Mouse (Mus musculus) forebrain, embryonic 16.5 days (tissue): Measurements from ENCODE around the gene Gpr35. TPM values are rescaled to one million over a fixed set of nuclear protein-coding genes. Genes with fewer than 3 reads are reported as not detected.

ENCODE experiments used
- ATAC-seq: fragments of 200-750 bp; cut with Nextera tagmentation; 2 replicates; pipeline ENCODE4 v1.8.0; 2017; ENCODE audit warnings: mild to moderate bottlenecking, moderate library complexity
- H3K27ac ChIP-seq: fragments of 300-500 bp; sonication (generic); 2 replicates; pipeline ENCODE4 v1.5.1; 2014; ENCODE audit warnings: low read length, control low read depth
- H3K27me3 ChIP-seq: fragments of 300-500 bp; sonication (generic); replicated peaks from 2 replicates; pipeline ENCODE4 v1.6.1; 2014; ENCODE audit warnings: low read length; ENCODE audit not compliant: control insufficient read depth, insufficient read depth
- H3K36me3 ChIP-seq: fragments of 300-500 bp; sonication (generic); 2 replicates; pipeline ENCODE4 v1.6.1; 2014; ENCODE audit not compliant: control insufficient read depth, insufficient read depth
- H3K4me1 ChIP-seq: fragments of 300-500 bp; sonication (generic); replicated peaks from 2 replicates; pipeline ENCODE4 v1.6.1; 2014; ENCODE audit warnings: low read length; ENCODE audit not compliant: control insufficient read depth, insufficient read depth
- H3K4me2 ChIP-seq: fragments of 300-500 bp; sonication (generic); 2 replicates; pipeline ENCODE4 v1.6.1; 2014; ENCODE audit warnings: mild to moderate bottlenecking, low read length, control low read depth
- H3K4me3 ChIP-seq: fragments of 300-500 bp; sonication (generic); replicated peaks from 2 replicates; pipeline ENCODE4 v1.5.1; 2014; ENCODE audit warnings: mild to moderate bottlenecking, low read length, control low read depth
- H3K9ac ChIP-seq: fragments of 300-500 bp; sonication (generic); replicated peaks from 2 replicates; pipeline ENCODE4 v1.6.1; 2014; ENCODE audit warnings: low read depth, low read length, control low read depth
- H3K9me3 ChIP-seq: fragments of 300-500 bp; sonication (generic); 2 replicates; pipeline ENCODE4 v1.6.1; 2016; ENCODE audit warnings: low read length; ENCODE audit not compliant: control insufficient read depth
- WGBS: fragments of 180-500 bp; shearing (Covaris S2); extraction: QIAGEN DNeasy Blood & Tissue Kit; methylation state at CpG from one replicate; pipeline ENCODE4 v1.1.7; 2014; 5-methylcytosine and 5-hydroxymethylcytosine counted together
- polyA plus RNA-seq: library from polyadenylated mRNA; unstranded; fragments of >200 nt; fragmentation: Nextera tagmentation; extraction: Ambion mirVana; gene quantifications from 2 replicates; pipeline ENCODE4 v1.2.1, GENCODE M21; 2015

Gpr35 gene
- polyA plus RNA-seq, 1 experiment from 2014 or later, result 0.35 TPM

GRCm38 (mm10) chr1:92971879-92972795 is 21.5 kb downstream of the Gpr35 start:
- no peak for ATAC-seq
- Histone ChIP-seq H3K4me2 (no peak overlapping the region), H3K9ac (no peak overlapping the region), H3K27ac (no peak overlapping the region), H3K36me3 (no peaks in the 10 kb centered on the region), H3K27me3 (no peaks in the 10 kb centered on the region), H3K4me1 (no peaks in the 10 kb centered on the region), H3K9me3 (no peaks in the 10 kb centered on the region), H3K4me3 (no peak overlapping the region)
- WGBS, result 91% methylated on average over 7 of the region's 7 CpGs

GRCm38 (mm10) chr1:92972854-92973253 is 22.2 kb downstream of the Gpr35 start:
- ATAC-seq, result no peak
- no peak overlapping the region for H3K27ac ChIP-seq
- no peaks in the 10 kb centered on the region for H3K36me3 ChIP-seq
- H3K4me1 ChIP-seq, result no peaks in the 10 kb centered on the region
- no peaks in the 10 kb centered on the region for H3K27me3 ChIP-seq
- no peak overlapping the region for H3K9ac ChIP-seq
- 71% methylated on average over 1 of the region's 1 CpGs for WGBS
- no peak overlapping the region for H3K4me2 ChIP-seq
- no peaks in the 10 kb centered on the region for H3K9me3 ChIP-seq
- H3K4me3 ChIP-seq, result no peak overlapping the region

GRCm38 (mm10) chr1:92976141-92976566 is 25.5 kb downstream of the Gpr35 start:
- H3K9ac ChIP-seq, result no peak overlapping the region
- no peaks in the 10 kb centered on the region for H3K4me1 ChIP-seq
- 73% methylated on average over 6 of the region's 6 CpGs for WGBS
- no peaks in the 10 kb centered on the region for H3K27me3 ChIP-seq
- no peaks in the 10 kb centered on the region for H3K36me3 ChIP-seq
- H3K4me3 ChIP-seq, result no peak overlapping the region
- H3K4me2 ChIP-seq, result no peak overlapping the region
- ATAC-seq, result no peak
- no peaks in the 10 kb centered on the region for H3K9me3 ChIP-seq
- no peak overlapping the region for H3K27ac ChIP-seq

- H3K9me3 ChIP-seq, result no peaks in the 10 kb centered on the region
- no peaks in the 10 kb centered on the region for H3K27me3 ChIP-seq
- no peak for ATAC-seq
- no peak overlapping the region for H3K4me2 ChIP-seq
- no peak overlapping the region for H3K27ac ChIP-seq
- H3K9ac ChIP-seq, result no peak overlapping the region
- H3K36me3 ChIP-seq, result no peaks in the 10 kb centered on the region
- 51% methylated on average over 7 of the region's 7 CpGs for WGBS
- H3K4me3 ChIP-seq, result no peak overlapping the region
- no peaks in the 10 kb centered on the region for H3K4me1 ChIP-seq
These were observed 28.0 kb downstream of the Gpr35 start for GRCm38 (mm10) chr1:92978645-92979044.

- 31% methylated on average over 11 of the region's 11 CpGs for WGBS
- 0 out of 2 replicates have a peak, but pooled peaks have one; percentile 20 for ATAC-seq
- H3K4me1 ChIP-seq, result no peaks in the 10 kb centered on the region
- no peak overlapping the region for H3K27ac ChIP-seq
- no peak overlapping the region for H3K9ac ChIP-seq
- H3K9me3 ChIP-seq, result no peaks in the 10 kb centered on the region
- no peaks in the 10 kb centered on the region for H3K36me3 ChIP-seq
- H3K4me2 ChIP-seq, result no peak overlapping the region
- no peaks in the 10 kb centered on the region for H3K27me3 ChIP-seq
- no peak overlapping the region for H3K4me3 ChIP-seq
These were observed 28.5 kb downstream of the Gpr35 start for GRCm38 (mm10) chr1:92979073-92979602.

GRCm38 (mm10) chr1:92981056-92981845 is 30.6 kb downstream of the Gpr35 start:
- H3K36me3 ChIP-seq, result no peaks in the 10 kb centered on the region
- H3K9me3 ChIP-seq, result no peaks in the 10 kb centered on the region
- no peak overlapping the region for H3K27ac ChIP-seq
- ATAC-seq, result no peak
- no peak overlapping the region for H3K9ac ChIP-seq
- no peaks in the 10 kb centered on the region for H3K27me3 ChIP-seq
- no peak overlapping the region for H3K4me3 ChIP-seq
- H3K4me1 ChIP-seq, result no peaks in the 10 kb centered on the region
- WGBS, result 85% methylated on average over 7 of the region's 7 CpGs
- no peak overlapping the region for H3K4me2 ChIP-seq

GRCm38 (mm10) chr1:92982931-92983605 is 32.4 kb downstream of the Gpr35 start:
- Histone ChIP-seq H3K27ac (no peak overlapping the region), H3K9me3 (no peaks in the 10 kb centered on the region), H3K4me1 (no peaks in the 10 kb centered on the region), H3K27me3 (no peaks in the 10 kb centered on the region), H3K4me3 (no peak overlapping the region), H3K9ac (no peak overlapping the region), H3K36me3 (no peaks in the 10 kb centered on the region), H3K4me2 (no peak overlapping the region)
- no peak for ATAC-seq
- WGBS, result 91% methylated on average over 17 of the region's 17 CpGs

GRCm38 (mm10) chr1:92984999-92985398 is 34.3 kb downstream of the Gpr35 start:
- H3K9me3 ChIP-seq, result no peaks in the 10 kb centered on the region
- H3K36me3 ChIP-seq, result no peaks in the 10 kb centered on the region
- H3K4me3 ChIP-seq, result no peak overlapping the region
- H3K27me3 ChIP-seq, result no peaks in the 10 kb centered on the region
- H3K4me1 ChIP-seq, result no peaks in the 10 kb centered on the region
- H3K9ac ChIP-seq, result no peak overlapping the region
- no peak for ATAC-seq
- H3K27ac ChIP-seq, result no peak overlapping the region
- H3K4me2 ChIP-seq, result no peak overlapping the region
- WGBS, result 88% methylated on average over 5 of the region's 5 CpGs

- 85% methylated on average over 4 of the region's 4 CpGs for WGBS
- H3K9ac ChIP-seq, result no peak overlapping the region
- no peaks in the 10 kb centered on the region for H3K4me1 ChIP-seq
- no peaks in the 10 kb centered on the region for H3K36me3 ChIP-seq
- no peak overlapping the region for H3K27ac ChIP-seq
- no peak overlapping the region for H3K4me3 ChIP-seq
- no peak overlapping the region for H3K4me2 ChIP-seq
- H3K27me3 ChIP-seq, result no peaks in the 10 kb centered on the region
- no peaks in the 10 kb centered on the region for H3K9me3 ChIP-seq
- ATAC-seq, result no peak
These were observed 38.2 kb downstream of the Gpr35 start for GRCm38 (mm10) chr1:92988894-92989293.
